Mouse (Mus musculus) liver, adult (tissue): ENCODE results near the gene Blmh.

Source experiments
- GATA4 ChIP-seq: IDR thresholded peaks from 2 replicates; pipeline ENCODE4 v1.6.1; 2014; ENCODE audit warnings: mild to moderate bottlenecking, low read length; ENCODE audit not compliant: insufficient replicate concordance

Blmh gene

DNA sequence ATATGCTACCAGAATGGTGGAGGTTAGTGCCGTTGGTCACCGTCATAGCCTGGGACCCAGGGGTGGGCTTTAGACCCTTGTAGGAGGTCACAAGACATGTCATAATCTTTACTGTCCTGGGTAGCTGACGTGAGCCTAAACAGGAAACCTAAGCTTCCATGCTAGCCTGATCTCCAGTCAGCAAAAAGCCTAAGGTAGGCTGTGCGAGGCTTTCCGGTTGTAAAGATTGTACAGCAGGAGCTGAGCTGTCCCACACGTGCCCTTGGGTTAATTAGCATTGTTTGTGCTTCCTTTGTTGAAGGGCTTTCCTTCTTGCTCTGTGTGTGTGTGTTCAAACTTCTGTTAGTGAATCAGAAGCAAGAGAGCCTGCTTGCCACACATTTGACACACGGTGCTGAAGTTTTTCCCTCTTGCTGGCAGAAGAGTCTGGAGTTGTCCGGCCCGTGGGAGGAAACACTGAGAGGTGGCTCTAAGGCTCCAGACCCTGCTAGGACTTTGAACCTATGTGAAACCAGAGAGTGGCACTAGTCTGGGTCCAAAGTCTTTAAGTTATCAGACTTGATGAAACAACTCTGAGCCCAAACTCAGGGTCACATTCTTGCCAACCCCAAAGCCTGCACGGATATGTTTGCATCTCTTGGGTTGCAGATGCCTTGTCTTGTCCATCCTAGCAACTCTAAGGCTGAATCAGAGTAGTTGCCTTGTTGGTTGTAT is 86.3 kb downstream of the Blmh start:
- TF ChIP-seq GATA4: no peak

DNA sequence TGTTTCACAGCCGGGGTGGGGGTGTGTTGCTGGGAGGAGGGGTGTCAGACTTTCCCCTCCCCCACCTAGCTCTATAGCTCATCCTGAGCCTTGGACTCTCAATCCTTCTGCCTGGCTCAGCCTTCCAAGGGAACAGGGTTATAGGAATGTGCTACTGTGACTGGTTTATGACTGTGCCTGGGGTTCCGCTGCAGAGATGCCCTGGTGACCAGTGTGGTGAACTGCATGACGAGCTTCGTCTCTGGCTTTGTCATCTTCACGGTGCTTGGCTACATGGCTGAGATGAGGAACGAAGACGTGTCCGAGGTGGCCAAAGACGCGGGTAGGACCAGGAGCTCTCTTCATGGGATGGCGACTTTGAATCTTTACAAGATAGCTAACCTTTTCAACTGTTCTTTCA is 93.4 kb downstream of the Blmh start:
- no peak for TF ChIP-seq GATA4

DNA sequence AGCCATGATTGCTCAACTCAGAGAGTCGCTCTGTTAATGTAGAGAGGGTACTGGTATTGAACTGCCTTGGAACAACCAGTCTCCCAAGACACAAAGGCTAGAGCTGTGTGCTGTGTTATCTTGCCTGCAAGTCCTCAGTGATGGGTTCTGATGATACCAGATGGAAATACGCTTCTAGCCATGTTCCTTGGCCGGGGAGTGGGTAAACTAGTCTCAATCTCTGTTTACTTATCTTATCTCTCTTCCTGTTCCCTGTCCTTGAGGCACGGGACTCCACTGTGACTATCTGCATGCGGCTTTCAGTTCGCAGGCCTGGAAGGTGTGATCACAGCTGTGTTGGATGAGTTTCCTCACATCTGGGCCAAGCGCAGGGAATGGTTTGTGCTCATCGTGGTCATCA is 94.9 kb downstream of the Blmh start:
- TF ChIP-seq GATA4: no peak

DNA sequence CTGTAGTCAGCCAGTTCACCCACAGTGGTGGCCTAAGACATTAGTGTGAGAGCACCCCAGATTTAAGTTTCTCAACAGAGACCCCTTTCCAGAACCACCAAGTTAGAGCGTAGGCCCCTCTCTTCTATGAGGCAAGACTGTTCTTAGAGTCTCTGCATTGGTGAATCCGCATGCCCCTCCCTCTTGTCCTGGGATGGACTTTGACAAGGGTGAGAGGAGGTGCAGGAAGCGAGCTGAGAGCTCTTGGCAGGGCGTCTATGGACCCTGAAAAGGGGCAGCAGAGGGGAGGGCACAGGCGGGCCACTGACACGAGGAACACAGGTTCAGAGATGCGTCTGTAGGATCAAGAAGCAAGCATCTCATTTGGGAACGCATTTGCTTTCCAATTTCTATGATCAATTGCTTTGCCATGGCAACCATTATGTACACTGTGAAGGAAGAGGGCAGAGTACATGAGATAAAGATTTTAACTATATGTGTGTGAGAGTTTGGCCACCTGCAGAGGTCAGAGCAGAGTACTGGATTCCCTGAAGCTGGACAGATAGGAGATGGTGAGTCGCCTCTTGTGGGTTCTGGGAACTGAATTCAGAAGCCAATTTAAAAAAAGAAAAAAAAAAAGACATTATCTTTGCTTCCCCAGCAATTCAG is 97.3 kb downstream of the Blmh start:
- no peak for TF ChIP-seq GATA4

DNA sequence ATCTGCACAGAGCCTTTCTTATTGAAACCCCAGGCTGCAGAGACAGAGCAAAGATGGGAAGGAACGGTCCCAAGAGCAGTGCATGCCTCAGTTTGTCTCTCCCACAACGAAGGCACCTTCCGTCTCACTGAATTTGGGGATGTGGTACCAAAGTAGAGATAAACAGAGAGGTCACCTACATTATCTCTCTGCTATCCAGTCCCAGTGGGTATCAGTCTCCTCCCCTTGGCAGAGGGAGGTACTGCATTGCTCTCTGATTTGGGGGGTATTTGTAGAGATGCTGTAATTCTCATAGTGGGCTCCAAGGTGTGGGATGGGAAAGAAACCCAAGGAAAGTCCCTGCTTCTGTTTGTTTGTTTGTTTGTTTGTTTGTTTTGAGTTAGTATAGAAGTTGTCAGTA is 102.0 kb downstream of the Blmh start:
- no peak for TF ChIP-seq GATA4

DNA sequence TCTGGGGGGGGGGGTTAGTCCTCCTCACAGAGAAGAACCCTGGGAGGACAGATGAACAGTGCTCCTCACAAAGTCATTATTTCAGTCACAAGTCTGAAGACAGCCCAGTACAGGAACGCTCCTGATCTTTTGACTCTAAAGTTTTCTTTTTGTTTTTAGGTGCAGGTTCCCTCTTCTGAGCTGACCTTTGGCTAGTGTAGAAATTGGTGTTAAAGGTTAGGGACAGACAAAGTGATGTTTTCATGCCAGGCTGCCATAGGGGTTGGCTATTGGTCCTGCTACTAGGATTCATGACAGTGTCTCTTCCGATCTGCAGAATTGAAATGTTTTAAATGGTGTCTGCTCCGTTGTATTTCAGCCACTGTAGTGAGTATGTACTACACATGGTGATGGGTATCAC is 103.5 kb downstream of the Blmh start:
- no peak for TF ChIP-seq GATA4

DNA sequence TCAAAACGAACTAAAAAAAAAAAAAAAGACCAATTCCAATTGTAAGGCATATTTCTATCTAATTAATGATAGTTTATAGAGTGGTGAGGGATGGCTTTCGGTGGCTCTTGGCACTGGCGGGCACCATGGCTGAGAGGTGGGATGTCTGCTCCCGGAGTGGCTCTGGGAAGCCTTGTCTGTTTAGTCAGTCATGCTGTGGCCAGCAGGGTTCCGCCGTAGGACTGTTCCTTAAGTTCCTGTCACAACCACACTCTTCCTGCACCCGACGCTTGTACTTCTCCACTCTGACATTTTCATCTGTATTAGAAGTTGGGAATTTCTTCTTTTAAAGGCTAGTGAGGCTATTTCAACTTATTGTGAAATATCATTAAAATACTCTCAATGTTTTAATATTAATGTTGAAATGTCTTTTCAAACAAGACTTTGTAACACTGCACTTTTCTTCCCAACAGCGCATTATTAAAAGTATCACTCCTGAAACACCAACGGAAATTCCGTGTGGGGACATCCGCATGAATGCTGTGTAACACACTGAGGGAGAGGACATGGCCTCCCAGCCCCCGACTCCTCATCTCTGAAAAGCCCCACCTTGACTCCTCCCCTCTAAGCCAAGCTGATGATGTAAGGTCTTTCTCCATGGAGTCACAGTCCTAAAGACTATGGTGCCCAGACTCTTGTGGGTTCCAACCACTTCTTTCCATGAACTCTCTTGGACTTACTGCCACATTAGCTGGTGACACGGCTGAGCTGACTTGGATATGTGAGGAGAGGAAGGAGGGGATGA is 106.7 kb downstream of the Blmh start:
- no peak for TF ChIP-seq GATA4
